Mouse (Mus musculus) thymus, postnatal 0 days (tissue): ENCODE measurements at regions not wholly inside any gene's neighbourhood (a gene's known extent, or its start where the extent isn't known, plus 50 kb on each side); places are given as distances from the start of the nearest gene placed in this dataset.

Experiments
- DNase-seq: peaks from one replicate; pipeline ENCODE4 v3.0.0-alpha.2; 2015; ENCODE audit warnings: low spot score

DNA sequence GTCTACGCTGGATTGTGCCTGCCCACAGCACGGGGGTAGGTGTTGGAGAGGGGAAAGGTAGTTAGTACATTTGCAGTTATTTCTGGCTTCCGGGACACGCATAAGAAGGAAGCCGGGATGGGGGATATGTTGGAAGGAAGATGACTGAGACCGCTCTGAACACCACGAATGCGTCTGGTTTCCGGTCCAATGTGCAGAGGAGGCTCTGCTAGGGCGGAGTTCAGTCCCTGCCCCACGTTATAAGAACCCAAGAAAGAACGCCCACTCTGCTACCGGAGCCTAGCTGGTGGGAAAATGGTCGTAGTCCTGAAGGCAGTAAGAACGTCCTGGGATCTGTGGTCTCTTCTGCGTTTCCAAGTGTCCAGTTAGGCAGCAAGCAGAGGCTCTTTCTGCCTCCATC lies 104.1 kb downstream of the Sox9 start:
- DNase-seq: no peak

GRCm38 (mm10) chr11:112889760-112890159 lies 107.7 kb downstream of the Sox9 start:
- DNase-seq: no peak

GRCm38 (mm10) chr11:112897597-112897996 lies 115.6 kb downstream of the Sox9 start:
- no peak for DNase-seq

- no peak for DNase-seq
Measured at GRCm38 (mm10) chr11:112902618-112903017, 120.6 kb downstream of the Sox9 start.

DNA sequence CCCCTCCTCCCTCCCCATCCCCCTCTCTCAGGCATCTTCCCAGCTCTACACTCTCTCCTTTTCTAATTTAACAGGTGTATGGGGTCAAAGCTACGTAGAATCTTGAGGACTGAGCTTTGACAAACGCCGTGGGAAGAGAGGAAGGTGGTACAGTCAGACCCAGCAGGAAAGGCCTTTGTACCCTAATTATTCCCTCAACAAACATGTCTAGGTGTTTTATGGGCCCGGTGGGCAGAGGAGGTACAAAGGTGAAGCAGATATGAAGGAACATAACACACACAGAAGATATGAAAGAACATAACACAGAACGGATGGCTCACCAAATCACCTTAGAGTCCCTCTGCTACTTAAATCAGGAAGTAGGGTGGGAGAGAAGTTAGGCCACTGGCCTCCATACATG lies 128.3 kb downstream of the Sox9 start:
- DNase-seq: no peak

GRCm38 (mm10) chr11:112912875-112913274 lies 130.9 kb downstream of the Sox9 start:
- DNase-seq: no peak

DNA sequence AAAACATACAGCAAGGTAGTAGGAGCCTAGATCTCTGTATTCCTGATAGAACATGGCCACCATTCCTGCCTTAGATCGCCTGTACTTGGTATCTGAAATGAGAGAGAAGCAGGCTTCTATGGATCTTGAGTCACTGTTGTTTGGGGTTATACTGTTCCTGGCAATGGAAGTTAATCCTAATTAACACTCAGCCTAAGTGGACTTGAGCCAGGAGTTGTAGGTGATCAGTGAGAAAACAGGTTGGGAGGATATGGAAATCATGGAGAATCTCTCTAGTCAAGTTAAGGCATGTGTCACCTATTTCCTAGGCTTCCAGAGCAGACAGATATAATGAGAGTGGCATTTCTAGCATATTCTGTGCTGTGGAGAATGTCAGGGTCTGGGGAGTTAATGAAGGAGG lies 134.9 kb downstream of the Sox9 start:
- DNase-seq: no peak

DNA sequence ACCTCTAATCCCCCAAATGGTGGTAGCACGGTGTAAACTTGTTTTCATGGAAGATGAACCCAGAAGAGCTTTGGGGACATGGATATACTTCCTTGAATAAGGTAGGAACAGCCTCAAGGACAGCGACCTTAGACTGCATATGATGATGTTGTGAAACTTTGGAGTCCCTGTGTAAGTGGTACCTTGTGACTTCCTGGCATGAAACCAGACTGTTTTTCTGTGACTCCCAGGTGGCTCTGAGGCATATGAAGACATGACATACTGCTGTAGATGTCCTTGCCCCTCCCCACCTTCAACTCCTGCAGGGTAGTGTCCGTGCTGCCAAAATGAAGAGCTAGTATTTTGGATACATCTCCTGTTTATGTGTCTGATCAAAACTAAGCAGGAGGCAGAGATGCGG lies 138.1 kb downstream of the Sox9 start:
- no peak for DNase-seq

- no peak for DNase-seq
Measured at GRCm38 (mm10) chr11:112924577-112924976, 142.6 kb downstream of the Sox9 start.

GRCm38 (mm10) chr11:112925140-112925539 lies 143.1 kb downstream of the Sox9 start:
- DNase-seq: no peak

GRCm38 (mm10) chr11:112926330-112927025 lies 144.5 kb downstream of the Sox9 start:
- no peak for DNase-seq

DNA sequence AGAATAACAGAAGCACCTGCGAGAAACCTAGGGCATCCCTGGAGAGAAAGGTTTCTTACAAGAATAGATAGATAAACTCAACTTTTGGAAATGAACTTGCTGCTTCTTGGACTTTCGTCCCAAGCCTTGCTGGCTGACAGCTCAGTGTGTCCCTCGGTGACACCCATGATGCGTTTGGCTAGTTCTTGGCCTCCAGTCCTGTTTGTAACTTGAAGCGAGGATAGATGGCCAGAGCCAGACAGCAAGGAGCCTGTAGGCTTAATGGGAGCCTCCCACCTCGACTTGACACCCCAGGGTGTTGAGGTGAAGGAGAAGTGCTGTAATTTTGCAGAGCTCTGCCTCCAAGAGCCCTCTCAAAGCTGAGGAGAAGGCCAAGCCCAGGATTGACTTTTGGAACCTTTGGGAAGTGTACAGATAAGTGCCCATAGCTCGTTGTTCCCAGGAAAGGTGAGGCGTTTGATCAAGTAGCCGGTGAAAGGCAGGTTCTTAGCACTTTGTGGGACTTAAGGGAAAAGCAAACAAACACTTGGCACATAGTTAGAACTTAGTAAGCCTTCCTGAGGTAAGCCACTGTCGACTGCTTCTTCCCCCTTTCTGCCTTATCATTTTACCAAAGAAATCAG lies 148.3 kb downstream of the Sox9 start:
- DNase-seq: no peak

DNA sequence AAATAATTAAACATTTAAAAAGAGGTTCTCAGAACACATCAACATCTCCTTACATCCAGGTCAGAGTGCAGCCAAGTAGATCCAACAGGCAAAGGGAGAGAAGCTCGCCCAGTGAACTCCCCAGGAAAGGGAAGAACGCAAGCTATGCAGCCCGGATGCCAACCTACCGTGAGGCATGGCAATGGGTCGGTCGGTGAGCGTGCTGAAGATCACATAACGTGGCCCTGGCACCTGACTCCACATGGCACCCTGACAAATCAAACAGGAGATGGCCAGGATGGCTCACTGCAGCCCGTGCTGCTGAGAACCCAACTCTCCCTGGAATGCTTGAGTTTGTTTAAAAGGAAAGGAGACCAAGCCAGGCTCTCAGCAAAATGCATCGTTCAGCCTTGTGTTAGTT lies 156.0 kb downstream of the Sox9 start:
- no peak for DNase-seq

GRCm38 (mm10) chr11:112951421-112951820 lies 169.4 kb downstream of the Sox9 start:
- DNase-seq: no peak

- DNase-seq: no peak
Measured at GRCm38 (mm10) chr11:112952356-112952755, 170.3 kb downstream of the Sox9 start.

GRCm38 (mm10) chr11:112953491-112953890 lies 171.5 kb downstream of the Sox9 start:
- no peak for DNase-seq

DNA sequence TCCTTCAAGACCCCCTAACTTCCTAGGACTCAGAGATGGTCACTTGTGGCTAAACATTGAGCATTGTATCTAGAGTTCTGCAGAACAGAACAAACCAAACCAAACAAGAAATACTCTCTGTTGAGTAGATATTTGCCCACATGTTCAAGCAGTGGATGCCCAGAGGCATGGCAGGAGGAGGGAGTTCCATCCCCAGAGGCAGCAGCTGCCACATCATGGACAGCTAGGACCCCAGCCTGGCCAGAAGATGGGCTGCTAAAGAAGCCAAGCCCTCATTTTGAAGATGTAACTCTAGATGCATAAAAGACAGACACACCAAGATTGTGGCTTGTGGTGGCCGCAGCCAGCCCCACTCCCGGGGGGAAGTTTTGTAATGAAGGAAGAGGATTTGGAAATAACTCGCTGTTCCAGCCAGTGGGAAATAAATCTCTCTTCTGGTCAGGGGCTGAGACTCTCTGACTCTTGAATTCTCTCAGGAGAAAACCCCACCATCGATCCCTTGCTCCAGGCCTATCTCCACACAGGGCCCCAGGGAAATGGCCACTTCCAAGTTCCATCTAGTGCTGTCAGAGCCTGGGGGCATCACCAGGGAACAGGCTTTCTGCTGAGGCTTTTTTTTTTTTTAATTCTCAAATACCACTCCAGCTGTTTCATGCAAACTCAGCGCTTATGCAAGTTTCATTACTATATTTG lies 174.9 kb downstream of the Sox9 start:
- DNase-seq: no peak

DNA sequence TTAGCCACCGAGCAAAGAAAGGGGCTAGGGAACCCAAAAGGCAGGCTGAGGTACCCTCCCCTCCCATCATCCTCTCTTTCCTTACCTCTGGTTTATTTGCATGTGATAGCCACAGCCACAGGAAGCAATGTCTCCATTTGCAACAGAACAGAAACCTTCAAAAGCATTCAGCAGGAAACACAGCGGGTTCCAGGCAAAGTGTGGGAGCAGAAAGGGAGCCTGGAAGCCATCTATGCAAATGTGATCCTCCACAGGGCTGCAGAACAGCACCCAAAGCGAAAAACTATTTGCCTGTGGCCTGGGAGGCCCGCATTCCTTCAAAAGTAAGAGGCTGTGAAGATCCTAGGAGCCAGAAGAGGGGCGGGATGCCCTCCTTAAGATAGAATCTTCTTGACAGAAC lies 177.6 kb downstream of the Sox9 start:
- no peak for DNase-seq

DNA sequence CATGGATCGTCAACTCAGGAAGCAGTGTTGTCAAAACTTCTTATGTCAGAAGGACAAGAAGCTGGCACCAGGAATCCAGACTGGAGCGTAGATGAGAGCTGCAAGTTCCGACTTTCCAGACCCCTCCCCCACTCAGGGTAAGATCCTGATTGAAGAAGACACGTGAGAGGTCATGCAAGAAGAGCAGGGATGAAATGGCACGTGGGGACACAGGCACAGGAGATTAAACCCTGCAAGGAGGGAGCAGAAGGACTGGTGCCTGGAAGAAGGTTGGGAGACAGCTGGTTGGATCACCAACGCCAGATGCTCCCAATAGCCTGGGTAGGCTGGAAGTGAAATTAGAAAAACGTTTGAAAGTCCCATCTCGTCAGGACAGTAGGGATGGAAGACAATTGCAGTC lies 191.3 kb downstream of the Sox9 start:
- DNase-seq: no peak

DNA sequence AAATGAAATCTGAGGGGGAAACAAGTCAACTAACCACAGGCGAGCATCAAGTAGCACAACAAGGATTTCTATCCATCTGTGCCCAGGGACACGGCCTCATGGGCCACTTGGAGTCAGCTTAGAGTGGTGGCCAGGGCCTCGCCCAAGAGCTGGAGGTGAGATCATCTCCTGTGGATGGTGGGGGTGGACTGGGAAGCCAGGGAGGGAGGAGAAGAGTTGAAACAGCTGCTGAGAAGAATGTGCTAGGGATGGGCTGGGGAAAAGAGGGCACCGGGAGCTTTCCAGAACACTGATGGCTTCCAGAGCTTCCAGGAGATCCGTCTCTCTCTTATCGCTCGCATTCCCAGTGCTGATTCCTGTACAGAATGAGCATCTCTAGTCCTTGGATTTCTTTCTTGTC lies 192.9 kb downstream of the Sox9 start:
- no peak for DNase-seq

- no peak for DNase-seq
Measured at GRCm38 (mm10) chr11:112976914-112977785, 195.1 kb downstream of the Sox9 start.

DNA sequence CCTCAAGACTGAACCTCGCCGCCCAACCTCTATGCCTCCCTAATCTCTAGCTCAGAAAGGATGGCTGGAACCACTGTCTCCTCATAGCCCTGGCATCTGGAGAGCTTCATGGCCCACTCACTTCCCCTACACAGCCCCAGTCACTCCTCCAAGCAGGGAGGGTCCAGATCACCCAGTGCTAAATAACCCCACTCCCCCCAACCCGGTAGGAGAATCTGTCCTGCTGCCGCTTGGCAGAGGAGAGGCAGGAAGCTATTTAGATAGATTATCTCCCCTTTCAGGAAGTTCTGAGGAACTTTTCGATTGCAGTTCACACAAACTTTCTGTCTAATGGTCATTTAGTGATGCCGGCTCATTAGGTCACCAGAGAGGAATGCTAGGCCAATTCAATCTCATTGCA lies 196.9 kb downstream of the Sox9 start:
- DNase-seq: no peak
